Mouse (Mus musculus) limb, embryonic 10.5 days (tissue): ENCODE data around the gene Frmd8. TPM values are rescaled to one million over a fixed set of nuclear protein-coding genes. Genes with fewer than 3 reads are reported as not detected.

ENCODE experiments used
- DNase-seq: peaks from one replicate; pipeline ENCODE4 v3.0.0-alpha.2; 2017; ENCODE audit warnings: low spot score
- H3K27ac ChIP-seq: fragments of 300-500 bp; sonication (generic); 2 replicates; pipeline ENCODE4 v1.5.1; 2016; ENCODE audit warnings: mild to moderate bottlenecking
- H3K27me3 ChIP-seq: fragments of 300-500 bp; sonication (generic); 2 replicates; pipeline ENCODE4 v1.6.1; 2016; ENCODE audit warnings: low read depth, mild to moderate bottlenecking; ENCODE audit not compliant: poor library complexity, severe bottlenecking
- H3K36me3 ChIP-seq: fragments of 300-500 bp; sonication (generic); 2 replicates; pipeline ENCODE4 v1.6.1; 2016; ENCODE audit warnings: mild to moderate bottlenecking, moderate library complexity
- H3K4me1 ChIP-seq: fragments of 300-500 bp; sonication (generic); 2 replicates; pipeline ENCODE4 v1.6.1; 2016
- H3K4me3 ChIP-seq: fragments of 300-500 bp; sonication (generic); 2 replicates; pipeline ENCODE4 v1.5.1; 2016; ENCODE audit warnings: mild to moderate bottlenecking, moderate library complexity
- H3K9me3 ChIP-seq: fragments of 300-500 bp; sonication (generic); replicated peaks from 2 replicates; pipeline ENCODE4 v1.6.1; 2016; ENCODE audit warnings: mild to moderate bottlenecking
- WGBS: fragments of 180-500 bp; shearing (Covaris S2); methylation state at CpG from one replicate; pipeline ENCODE4 v1.1.7; 2016; 5-methylcytosine and 5-hydroxymethylcytosine counted together
- polyA plus RNA-seq: library from polyadenylated mRNA; unstranded; fragments of >200 nt; fragmentation: Nextera tagmentation; extraction: Ambion mirVana; gene quantifications from 2 replicates; pipeline ENCODE4 v1.2.1, GENCODE M21; 2016

Gene Frmd8
- 43.5 and 48.7 TPM in 2 replicates for polyA plus RNA-seq

DNA sequence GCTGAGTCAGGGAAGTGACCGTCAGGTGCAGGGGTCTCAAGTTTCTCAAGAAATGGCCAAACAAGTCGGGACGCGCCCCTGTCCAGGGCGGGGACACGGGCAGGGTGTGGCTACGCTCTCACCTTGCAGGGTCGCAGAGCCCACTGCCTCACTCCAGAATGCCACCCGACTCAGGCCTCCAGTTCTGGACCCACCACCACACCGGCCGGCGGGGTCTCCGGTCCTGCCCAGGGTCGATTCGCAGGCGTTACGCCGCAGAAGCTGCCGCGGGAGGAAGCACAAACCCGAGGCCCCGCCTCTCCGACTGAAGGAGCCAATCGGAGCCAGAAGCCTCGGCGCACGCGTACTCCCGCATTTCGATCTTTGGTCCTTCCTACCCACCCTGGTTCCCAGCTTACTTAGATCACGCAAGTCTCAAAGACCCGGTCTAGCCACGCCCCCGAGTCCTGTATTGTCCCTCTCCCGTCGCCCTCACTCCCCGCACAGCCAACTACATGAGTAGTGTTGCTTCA, at the start of gene Frmd8:
Gene Frmd8 (minus strand): TSS at position 306 of the 512 bp plus-strand sequence.
- under 1% methylated on average over 37 of the region's 37 CpGs for WGBS
- H3K27me3 ChIP-seq = no peaks in the 10 kb centered on the region
- peak within 1 kb of the TSS; percentile 76 for H3K4me3 ChIP-seq
- no peaks in the 10 kb centered on the region for H3K9me3 ChIP-seq
- DNase-seq = peak; percentile 93
- H3K4me1 ChIP-seq = peaks cover 56% of the 10 kb centered on the region
- peaks cover 24% of the 10 kb centered on the region for H3K36me3 ChIP-seq
- H3K27ac ChIP-seq = peak within 1 kb of the TSS; percentile 84

- H3K27ac ChIP-seq = peak within 1 kb of the TSS; percentile 68
- peaks cover 20% of the 10 kb centered on the region for H3K27me3 ChIP-seq
- DNase-seq = peak; percentile 93
- WGBS = under 1% methylated on average over 18 of the region's 18 CpGs
- H3K4me3 ChIP-seq = peak within 1 kb of the TSS; percentile 60
- no peaks in the 10 kb centered on the region for H3K36me3 ChIP-seq
- H3K4me1 ChIP-seq = peaks cover 57% of the 10 kb centered on the region
- H3K9me3 ChIP-seq = no peaks in the 10 kb centered on the region
These were observed 49.6 kb upstream of the Frmd8 start, which contains the start of gene Cdc42ep2 for GRCm38 (mm10) chr19:5924713-5925093. Cdc42ep2 (minus strand) TSS chr19:5924816.

DNA sequence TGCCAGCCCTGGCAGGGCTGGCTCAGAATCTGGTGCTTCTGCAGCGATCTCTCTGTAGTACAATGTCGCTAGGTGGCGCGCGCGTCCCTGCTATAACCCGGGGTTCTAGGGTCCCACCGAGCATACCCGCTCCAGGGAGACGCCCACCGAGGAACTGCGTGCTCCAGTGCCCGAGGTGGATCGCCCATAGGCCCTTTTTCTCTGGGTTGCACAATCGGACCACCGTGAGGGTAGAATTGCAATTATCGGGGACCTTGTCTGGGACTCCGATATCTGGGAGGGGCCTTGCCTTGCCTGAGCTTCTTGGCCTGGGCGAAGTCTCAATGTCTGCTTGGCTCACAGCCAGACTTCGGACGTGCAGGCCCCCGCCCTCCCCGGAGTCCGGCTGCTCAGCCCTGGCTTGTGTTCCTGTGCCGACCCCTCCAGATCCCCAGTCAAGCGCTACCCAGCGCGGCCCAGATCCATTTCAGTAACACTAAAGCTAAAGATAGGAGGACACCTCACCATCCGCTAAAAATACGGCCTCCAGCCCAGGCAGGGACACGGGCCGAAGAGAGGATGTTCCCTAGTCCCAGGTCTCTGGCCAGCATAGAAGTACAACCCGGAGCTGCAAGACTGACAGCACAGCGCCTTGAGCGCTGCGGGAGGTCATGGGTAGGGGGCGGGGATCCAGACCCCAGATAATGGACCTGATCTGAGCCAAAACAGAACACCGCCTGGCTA, 49.1 kb upstream of the Frmd8 start:
- Histone ChIP-seq H3K4me3 (peak overlapping the region; percentile 60), H3K9me3 (no peaks in the 10 kb centered on the region), H3K4me1 (peaks cover 53% of the 10 kb centered on the region), H3K27me3 (peaks cover 20% of the 10 kb centered on the region), H3K27ac (peak overlapping the region; percentile 68), H3K36me3 (no peaks in the 10 kb centered on the region)
- DNase-seq = peak; percentile 94
- under 1% methylated on average over 38 of the region's 38 CpGs for WGBS

DNA sequence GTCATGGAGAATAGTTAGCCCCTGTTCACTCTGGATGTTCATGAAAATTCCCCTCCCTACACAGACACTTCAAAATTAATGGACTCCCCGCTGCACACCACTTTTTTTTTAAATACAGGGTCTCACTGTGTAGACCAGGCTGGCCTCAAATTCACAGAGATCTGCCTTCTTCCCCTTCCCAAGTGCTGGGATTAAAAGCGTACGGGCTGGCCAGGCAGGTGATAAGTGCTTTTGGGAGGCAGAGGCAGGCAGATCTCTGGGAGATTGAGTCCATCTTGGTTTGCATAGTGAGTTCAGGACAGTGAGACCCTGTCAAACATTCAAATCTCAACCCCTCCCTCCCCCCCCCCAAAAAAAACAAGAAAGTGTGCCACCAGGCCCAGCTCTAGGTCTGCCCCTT, 47.9 kb upstream of the Frmd8 start:
- 91% methylated on average over 3 of the region's 3 CpGs for WGBS

GRCm38 (mm10) chr19:5922119-5922942, 47.3 kb upstream of the Frmd8 start:
- Histone ChIP-seq H3K9me3 (no peaks in the 10 kb centered on the region), H3K36me3 (peaks cover 8% of the 10 kb centered on the region; the same call in 1 of the 2 replicates), H3K27ac (no peak overlapping the region), H3K27me3 (peaks cover 20% of the 10 kb centered on the region), H3K4me1 (peaks cover 37% of the 10 kb centered on the region), H3K4me3 (no peak overlapping the region)
- no peak for DNase-seq
- 76% methylated on average over 15 of the region's 15 CpGs for WGBS

More for the DNA sequence above, 47.9 kb upstream of the Frmd8 start:
- no peaks in the 10 kb centered on the region for H3K9me3 ChIP-seq
- H3K4me1 ChIP-seq = peaks cover 41% of the 10 kb centered on the region
- H3K4me3 ChIP-seq = no peak overlapping the region
- H3K36me3 ChIP-seq = peaks cover 3% of the 10 kb centered on the region; the same call in 1 of the 2 replicates
- no peak overlapping the region for H3K27ac ChIP-seq
- DNase-seq = no peak
- H3K27me3 ChIP-seq = peaks cover 20% of the 10 kb centered on the region

DNA sequence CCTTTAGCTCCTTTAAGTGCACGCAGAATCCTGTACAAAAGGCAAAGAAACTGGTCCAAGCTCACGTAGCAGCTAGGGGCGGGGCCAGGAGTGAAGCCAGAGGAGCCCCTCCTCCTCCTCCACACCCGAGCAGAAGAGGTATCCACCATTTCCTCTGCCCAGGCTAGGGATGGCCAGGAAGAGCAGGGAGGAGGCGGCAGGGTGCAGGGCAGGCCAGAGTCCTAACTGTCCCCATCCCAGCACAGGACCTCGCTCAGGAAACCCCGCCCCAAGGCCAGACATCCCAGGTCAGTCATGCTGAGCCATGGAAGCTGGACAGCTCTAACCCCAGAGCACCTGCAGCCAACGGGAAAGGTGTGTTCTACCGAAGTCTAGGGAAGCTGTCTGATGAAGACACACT, 46.6 kb upstream of the Frmd8 start:
- H3K4me3 ChIP-seq = 0 out of 2 replicates have a peak overlapping the region, but pooled peaks have one; percentile 24
- peaks cover 20% of the 10 kb centered on the region for H3K27me3 ChIP-seq
- WGBS = 23% methylated on average over 9 of the region's 9 CpGs
- no peak for DNase-seq
- peaks cover 33% of the 10 kb centered on the region for H3K4me1 ChIP-seq
- no peak overlapping the region for H3K27ac ChIP-seq
- peaks cover 8% of the 10 kb centered on the region; the same call in 1 of the 2 replicates for H3K36me3 ChIP-seq
- no peaks in the 10 kb centered on the region for H3K9me3 ChIP-seq

DNA sequence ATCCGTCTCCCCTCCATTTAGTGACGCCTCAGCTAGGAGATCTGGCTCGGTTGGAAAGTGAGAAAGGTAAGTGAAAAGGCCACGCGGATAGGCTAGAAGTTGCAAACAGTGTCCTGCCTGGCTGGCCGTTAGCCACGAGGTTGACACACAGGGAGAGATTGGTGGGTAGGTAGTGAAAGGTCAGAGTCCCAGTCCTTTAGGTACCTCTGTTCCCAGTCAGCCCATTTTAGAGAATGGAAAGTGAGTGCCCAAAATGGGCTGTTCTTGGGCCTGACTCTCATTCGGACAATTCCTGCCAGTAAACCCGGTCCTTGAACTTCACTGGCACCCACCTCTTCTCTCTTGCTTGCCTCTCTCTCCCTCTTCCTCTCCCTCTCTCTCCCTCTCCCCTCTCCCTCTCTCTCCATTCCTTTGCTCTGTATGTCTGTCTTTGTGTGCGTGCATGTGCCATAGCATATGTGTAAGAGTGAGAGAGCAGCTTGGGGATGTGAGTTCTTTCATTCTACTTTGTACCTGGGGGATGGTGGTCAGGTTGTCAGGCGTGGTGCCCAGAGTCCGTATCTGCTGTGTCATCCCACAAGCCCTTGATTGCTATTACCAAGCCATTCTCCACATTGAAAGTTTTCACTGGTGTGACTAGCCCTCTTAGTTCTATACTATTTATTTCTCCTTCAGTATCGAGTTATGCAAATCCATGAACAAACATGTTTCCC, 38.1 kb upstream of the Frmd8 start, which contains the start of gene Dpf2:
Gene Dpf2 (minus strand): TSS at position 4 of the 713 bp plus-strand sequence.
- WGBS = 21% methylated on average over 13 of the region's 13 CpGs

DNA sequence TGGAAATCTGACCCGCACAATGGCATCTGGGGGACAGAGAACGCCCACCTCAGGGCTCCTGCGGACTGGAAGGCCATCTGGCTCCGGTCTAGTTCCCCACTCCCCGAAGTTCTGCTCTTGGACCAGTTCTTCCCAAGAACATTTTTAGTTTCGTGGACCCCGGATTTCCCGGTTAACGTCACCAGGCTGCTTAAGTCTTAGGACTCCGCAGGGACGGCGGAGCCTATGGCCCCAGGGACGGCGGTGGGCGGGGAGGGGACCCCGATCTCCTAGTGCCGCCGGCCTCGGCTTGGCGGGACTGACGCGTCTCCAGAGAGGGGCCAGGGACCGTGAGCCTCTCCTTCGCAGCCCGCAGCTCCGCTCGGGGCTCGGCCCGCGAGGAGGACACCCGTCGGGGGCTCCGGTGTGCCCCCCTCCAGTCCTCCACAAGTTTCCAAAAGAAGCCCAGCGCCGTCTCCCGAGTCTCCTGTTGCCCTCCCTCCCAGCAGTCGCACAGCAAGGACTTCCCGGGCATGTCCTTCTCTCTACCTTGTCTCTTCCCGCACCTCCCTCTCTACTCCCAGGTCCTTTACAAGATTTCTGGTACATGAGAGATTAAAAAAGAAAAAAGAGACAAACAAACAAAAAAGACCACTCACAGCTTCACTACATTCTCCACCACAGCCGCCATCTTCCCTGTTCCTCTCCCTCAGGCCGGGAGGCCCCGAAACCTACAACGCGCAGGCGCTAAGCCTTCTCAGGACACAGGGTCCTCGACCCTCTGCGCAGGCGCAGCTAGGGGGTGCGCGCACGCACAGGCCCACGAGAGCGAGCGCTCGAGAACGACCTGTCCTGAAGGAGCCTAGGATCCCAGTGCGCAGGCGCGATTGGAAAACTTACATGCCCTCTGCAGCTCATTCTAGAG, 37.3 kb upstream of the Frmd8 start:
- H3K36me3 ChIP-seq = peaks cover 33% of the 10 kb centered on the region
- no peaks in the 10 kb centered on the region for H3K9me3 ChIP-seq
- DNase-seq = peak; percentile 100
- H3K4me1 ChIP-seq = peaks cover 30% of the 10 kb centered on the region
- under 1% methylated on average over 59 of the region's 59 CpGs for WGBS
- H3K4me3 ChIP-seq = peak overlapping the region; percentile 97
- H3K27ac ChIP-seq = peak overlapping the region; percentile 96
- no peaks in the 10 kb centered on the region for H3K27me3 ChIP-seq

More for the DNA sequence above, 38.1 kb upstream of the Frmd8 start, which contains the start of gene Dpf2:
- Histone ChIP-seq H3K9me3 (no peaks in the 10 kb centered on the region), H3K27me3 (no peaks in the 10 kb centered on the region), H3K27ac (peak within 1 kb of the TSS; percentile 96), H3K4me1 (peaks cover 30% of the 10 kb centered on the region), H3K4me3 (peak within 1 kb of the TSS; percentile 97), H3K36me3 (peaks cover 35% of the 10 kb centered on the region)
- DNase-seq = no peak

- peak overlapping the region; percentile 96 for H3K27ac ChIP-seq
- no peaks in the 10 kb centered on the region for H3K27me3 ChIP-seq
- H3K36me3 ChIP-seq = peaks cover 41% of the 10 kb centered on the region
- peaks cover 30% of the 10 kb centered on the region for H3K4me1 ChIP-seq
- peak overlapping the region; percentile 97 for H3K4me3 ChIP-seq
- DNase-seq = no peak
- H3K9me3 ChIP-seq = no peaks in the 10 kb centered on the region
- WGBS = 13% methylated on average over 14 of the region's 14 CpGs
These were observed 36.5 kb upstream of the Frmd8 start for GRCm38 (mm10) chr19:5911430-5912102.

GRCm38 (mm10) chr19:5910221-5910620, 35.1 kb upstream of the Frmd8 start:
- H3K27ac ChIP-seq = no peak overlapping the region
- no peaks in the 10 kb centered on the region for H3K9me3 ChIP-seq
- H3K4me1 ChIP-seq = peaks cover 30% of the 10 kb centered on the region
- DNase-seq = no peak
- peaks cover 50% of the 10 kb centered on the region for H3K36me3 ChIP-seq
- H3K4me3 ChIP-seq = 0 out of 2 replicates have a peak overlapping the region, but pooled peaks have one; percentile 6
- WGBS = 84% methylated on average over 6 of the region's 6 CpGs
- no peaks in the 10 kb centered on the region for H3K27me3 ChIP-seq

- H3K27ac ChIP-seq = no peak overlapping the region
- peaks cover 21% of the 10 kb centered on the region for H3K4me1 ChIP-seq
- H3K36me3 ChIP-seq = peaks cover 74% of the 10 kb centered on the region
- no peaks in the 10 kb centered on the region for H3K9me3 ChIP-seq
- no peak overlapping the region; the same call in 1 of the 2 replicates for H3K4me3 ChIP-seq
- WGBS = 92% methylated on average over 3 of the region's 3 CpGs
- DNase-seq = no peak
- H3K27me3 ChIP-seq = no peaks in the 10 kb centered on the region
These were observed 32.2 kb upstream of the Frmd8 start for GRCm38 (mm10) chr19:5907275-5907674.
